Mouse (Mus musculus): ENCODE measurements around the gene Pck2.

DNA sequence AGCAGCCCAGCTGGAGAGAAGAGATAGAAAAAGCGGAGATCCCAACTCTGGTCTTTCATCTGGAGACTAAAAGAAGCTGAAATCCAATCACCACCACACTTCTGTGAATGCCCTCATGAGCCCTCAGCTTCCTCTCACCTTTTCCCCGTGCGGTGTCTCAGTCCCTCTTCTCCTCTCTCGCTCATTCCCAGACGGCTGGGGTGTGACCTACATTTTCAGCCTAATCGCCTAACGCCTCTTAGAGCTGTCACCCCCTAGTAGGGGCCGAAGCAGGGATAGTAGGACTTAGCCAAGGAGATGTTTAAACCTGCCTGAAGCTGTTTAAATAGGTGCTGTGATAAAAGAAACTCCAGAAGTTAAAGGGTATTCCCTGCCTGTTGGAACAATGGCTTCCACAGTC lies 15.3 kb upstream of the Pck2 start, which contains the start of gene Nrl:
- TF ChIP-seq CTCF (IDR thresholded peaks at IDR 0.05; ENCODE audit: low read depth, low read length) = no peak
- no peak for TF ChIP-seq GATA1 (IDR thresholded peaks at IDR 0.05; ENCODE audit: borderline replicate concordance, low read length)
- no peak for TF ChIP-seq TAL1 (conservative IDR thresholded peaks at IDR 0.05; ENCODE audit: low read depth, low read length)

Measured in G1E (cell line).